Mouse (Mus musculus) liver, embryonic 15.5 days (tissue): ENCODE measurements at regions not wholly inside any gene's neighbourhood (a gene's known extent, or its start where the extent isn't known, plus 50 kb on each side); places are given as distances from the start of the nearest gene placed in this dataset. TPM values are rescaled to one million over a fixed set of nuclear protein-coding genes. Genes with fewer than 3 reads are reported as not detected.

Source experiments
- ATAC-seq: fragments of 200-750 bp; cut with Nextera tagmentation; 2 replicates; pipeline ENCODE4 v1.8.0; 2017; ENCODE audit warnings: moderate number of reproducible peaks, mild to moderate bottlenecking, moderate library complexity; ENCODE audit not compliant: insufficient read depth
- H3K27ac ChIP-seq: fragments of 300-500 bp; sonication (generic); replicated peaks from 2 replicates; pipeline ENCODE4 v1.5.1; 2015; ENCODE audit warnings: mild to moderate bottlenecking, inconsistent platforms
- H3K27me3 ChIP-seq: fragments of 300-500 bp; sonication (generic); 2 replicates; pipeline ENCODE4 v1.6.1; 2015; ENCODE audit warnings: mild to moderate bottlenecking, inconsistent platforms
- H3K36me3 ChIP-seq: fragments of 300-500 bp; sonication (generic); replicated peaks from 2 replicates; pipeline ENCODE4 v1.6.1; 2015; ENCODE audit warnings: moderate library complexity, mild to moderate bottlenecking, inconsistent platforms
- H3K4me1 ChIP-seq: fragments of 300-500 bp; sonication (generic); replicated peaks from 2 replicates; pipeline ENCODE4 v1.6.1; 2015; ENCODE audit warnings: inconsistent platforms
- H3K4me2 ChIP-seq: fragments of 300-500 bp; sonication (generic); 2 replicates; pipeline ENCODE4 v1.6.1; 2015; ENCODE audit warnings: moderate library complexity, mild to moderate bottlenecking, inconsistent platforms
- H3K4me3 ChIP-seq: fragments of 300-500 bp; sonication (generic); replicated peaks from 2 replicates; pipeline ENCODE4 v1.5.1; 2015; ENCODE audit warnings: mild to moderate bottlenecking, inconsistent platforms
- H3K9ac ChIP-seq: fragments of 300-500 bp; sonication (generic); 2 replicates; pipeline ENCODE4 v1.6.1; 2015; ENCODE audit warnings: moderate library complexity, mild to moderate bottlenecking, inconsistent platforms
- H3K9me3 ChIP-seq: fragments of 300-500 bp; sonication (generic); replicated peaks from 2 replicates; pipeline ENCODE4 v1.6.1; 2016; ENCODE audit warnings: inconsistent platforms
- WGBS: fragments of 180-500 bp; shearing (Covaris S2); methylation state at CpG from one replicate; pipeline ENCODE4 v1.1.7; 2015; ENCODE audit warnings: mixed read lengths; ENCODE audit not compliant: insufficient replicate concordance; 5-methylcytosine and 5-hydroxymethylcytosine counted together
- microRNA-seq: library from miRNA; unstranded; fragments of <30 nt; microRNA quantifications from one replicate; pipeline ENCODE4, GENCODE M21; 2016

DNA sequence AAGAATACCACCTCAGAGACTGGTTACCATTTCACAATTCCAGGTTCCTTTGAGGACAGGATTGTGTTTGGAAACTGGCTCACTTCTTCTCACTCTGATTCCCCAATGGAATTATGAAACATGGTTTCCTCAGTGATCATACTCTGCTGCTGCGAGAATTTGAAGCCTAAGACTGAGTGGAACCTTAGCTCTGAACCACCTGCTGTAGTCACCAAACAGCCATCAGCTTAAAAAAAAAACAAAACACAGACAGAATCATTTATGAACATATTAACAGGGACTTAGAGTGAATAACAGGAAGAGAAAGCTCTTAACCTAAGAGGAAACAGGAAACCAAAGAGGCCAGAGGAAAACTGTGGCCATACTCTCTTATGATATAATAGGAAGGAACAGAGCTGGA, 239.5 kb upstream of the Zfp386 start:
- Histone ChIP-seq H3K9ac (no peak overlapping the region), H3K36me3 (no peaks in the 10 kb centered on the region), H3K9me3 (no peaks in the 10 kb centered on the region), H3K4me1 (no peaks in the 10 kb centered on the region), H3K27ac (no peak overlapping the region), H3K4me2 (no peak overlapping the region), H3K4me3 (no peak overlapping the region), H3K27me3 (no peaks in the 10 kb centered on the region)
- no peak for ATAC-seq
- WGBS = 17% methylated on average over 1 of the region's 1 CpGs

Small RNA genes in the stretch of these regions (microRNA-seq; reads per million reads assigned to microRNA genes)
- not detected for gene Gm27722
- not detected for gene Mir6388
